Mouse (Mus musculus) thymus, adult 2 months (tissue): Measurements from ENCODE around the gene Oaz3. TPM values are rescaled to one million over a fixed set of nuclear protein-coding genes. Genes with fewer than 3 reads are reported as not detected.
A peak's percentile ranks its signal among the peaks of the same experiment; 100 is the strongest.

Experiments used
- DNase-seq: peaks from one replicate; pipeline ENCODE4 v3.0.0; 2021
- H3K27ac ChIP-seq: fragments of 200-500 bp; 2 replicates; pipeline ENCODE4 v1.5.1; 2012; ENCODE audit warnings: low read length, control low read depth; ENCODE audit not compliant: control insufficient read depth, insufficient read depth
- H3K27me3 ChIP-seq: fragments of 200-500 bp; 2 replicates; pipeline ENCODE4 v1.6.1; 2012; ENCODE audit warnings: mild to moderate bottlenecking, low read length, moderate library complexity, mixed read lengths; ENCODE audit not compliant: control insufficient read depth, insufficient read depth
- H3K36me3 ChIP-seq: fragments of 200-500 bp; 2 replicates; pipeline ENCODE4 v1.6.1; 2012; ENCODE audit warnings: mild to moderate bottlenecking, low read length, moderate library complexity; ENCODE audit not compliant: control insufficient read depth, insufficient read depth
- H3K4me1 ChIP-seq: fragments of 200-500 bp; replicated peaks from 2 replicates; pipeline ENCODE4 v1.6.1; 2012; ENCODE audit warnings: low read length; ENCODE audit not compliant: control insufficient read depth, insufficient read depth
- H3K4me3 ChIP-seq: fragments of 200-500 bp; 2 replicates; pipeline ENCODE4 v1.5.1; 2012; ENCODE audit warnings: mild to moderate bottlenecking, low read length, control low read depth, moderate library complexity; ENCODE audit not compliant: control insufficient read depth, insufficient read depth
- CTCF ChIP-seq: fragments of 200-500 bp; IDR thresholded peaks from 2 replicates; pipeline ENCODE4 v1.5.1; 2012; ENCODE audit warnings: mild to moderate bottlenecking, control low read depth, low read length, moderate library complexity, borderline replicate concordance; ENCODE audit not compliant: control insufficient read depth, poor library complexity, insufficient read depth; ENCODE audit errors: extremely low read depth
- POLR2A ChIP-seq: fragments of 200-500 bp; IDR thresholded peaks from 2 replicates; pipeline ENCODE4 v1.6.1; 2012; ENCODE audit warnings: mild to moderate bottlenecking, low read length, control low read depth, moderate library complexity; ENCODE audit not compliant: control insufficient read depth, poor library complexity, insufficient read depth; ENCODE audit errors: extremely low read depth
- WGBS: fragments of 180-500 bp; shearing (Covaris S2); methylation state at CpG from one replicate; pipeline ENCODE4 v1.1.7; 2018; 5-methylcytosine and 5-hydroxymethylcytosine counted together
- polyA plus RNA-seq: library from polyadenylated mRNA; depleted of rRNA; stranded (reverse); fragments of >200 nt; gene quantifications from 2 replicates; pipeline ENCODE4 v1.2.3, GENCODE M21; 2012

The Oaz3 gene
- polyA plus RNA-seq, 1 experiment: 0.71 TPM

DNA sequence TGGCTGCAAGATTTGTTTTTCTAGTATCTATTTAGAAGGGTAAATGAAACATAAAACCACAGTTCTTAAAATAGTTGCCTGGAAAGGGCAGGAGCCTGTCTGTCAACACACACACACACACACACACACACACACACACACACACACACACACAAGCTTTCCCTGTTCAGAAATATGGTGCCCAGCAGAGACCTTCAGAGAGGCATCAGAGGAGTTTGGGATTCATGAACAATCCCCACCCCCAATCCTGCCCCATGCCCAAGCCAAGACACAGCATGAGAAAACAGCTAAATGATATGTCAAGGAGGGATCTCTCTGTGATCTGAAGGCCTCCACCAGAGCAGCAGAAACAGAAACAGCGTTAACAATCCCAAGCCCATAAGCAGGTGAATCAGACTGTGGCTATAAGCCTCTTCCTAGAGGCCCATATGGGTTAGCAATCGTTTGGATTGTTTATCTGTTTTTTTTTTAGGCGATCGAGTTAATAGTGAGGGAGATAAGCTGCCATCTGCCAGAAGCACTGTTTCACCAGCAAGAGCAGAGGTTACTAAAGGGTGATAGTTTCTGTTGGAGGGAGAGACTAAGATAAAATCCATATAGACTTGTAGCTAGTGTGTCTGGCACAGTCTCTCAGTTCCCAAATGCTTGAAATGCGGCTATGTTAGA, 30.0 kb upstream of the Oaz3 start:
- H3K36me3 ChIP-seq: no peaks in the 10 kb centered on the region
- H3K4me1 ChIP-seq: no peaks in the 10 kb centered on the region
- 78% methylated on average over 5 of the region's 5 CpGs for WGBS
- DNase-seq: no peak
- H3K27me3 ChIP-seq: peaks cover 5% of the 10 kb centered on the region; the same call in 1 of the 2 replicates
- H3K27ac ChIP-seq: no peak overlapping the region
- TF ChIP-seq CTCF (no peak), POLR2A (no peak)
- H3K4me3 ChIP-seq: no peak overlapping the region

DNA sequence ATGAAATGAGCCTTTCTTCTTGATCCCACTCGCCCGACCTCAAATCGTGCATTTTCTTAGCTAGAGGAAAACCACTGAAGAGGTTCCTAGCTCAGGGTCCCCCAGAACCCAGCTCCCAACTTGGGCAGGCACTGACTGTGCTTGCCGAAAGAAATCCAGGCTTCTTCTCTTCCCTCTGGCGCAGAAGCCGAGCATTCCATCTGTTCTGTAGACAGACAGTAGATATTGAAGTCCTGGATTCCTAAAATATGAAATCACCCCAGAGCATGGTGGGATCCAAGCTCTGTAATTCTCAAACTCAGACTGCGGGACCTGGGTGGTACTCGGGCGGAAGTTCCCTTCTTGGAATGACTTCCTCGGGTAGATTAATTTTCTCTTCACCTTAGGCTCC, 29.4 kb upstream of the Oaz3 start:
- DNase-seq: no peak
- H3K4me1 ChIP-seq: no peaks in the 10 kb centered on the region
- peak overlapping the region; percentile 31; the same call in 1 of the 2 replicates for H3K27ac ChIP-seq
- H3K36me3 ChIP-seq: no peaks in the 10 kb centered on the region
- WGBS: 72% methylated on average over 10 of the region's 10 CpGs
- no peaks in the 10 kb centered on the region; the same call in 1 of the 2 replicates for H3K27me3 ChIP-seq
- no peak overlapping the region for H3K4me3 ChIP-seq
- no peak for TF ChIP-seq CTCF
- no peak for TF ChIP-seq POLR2A

DNA sequence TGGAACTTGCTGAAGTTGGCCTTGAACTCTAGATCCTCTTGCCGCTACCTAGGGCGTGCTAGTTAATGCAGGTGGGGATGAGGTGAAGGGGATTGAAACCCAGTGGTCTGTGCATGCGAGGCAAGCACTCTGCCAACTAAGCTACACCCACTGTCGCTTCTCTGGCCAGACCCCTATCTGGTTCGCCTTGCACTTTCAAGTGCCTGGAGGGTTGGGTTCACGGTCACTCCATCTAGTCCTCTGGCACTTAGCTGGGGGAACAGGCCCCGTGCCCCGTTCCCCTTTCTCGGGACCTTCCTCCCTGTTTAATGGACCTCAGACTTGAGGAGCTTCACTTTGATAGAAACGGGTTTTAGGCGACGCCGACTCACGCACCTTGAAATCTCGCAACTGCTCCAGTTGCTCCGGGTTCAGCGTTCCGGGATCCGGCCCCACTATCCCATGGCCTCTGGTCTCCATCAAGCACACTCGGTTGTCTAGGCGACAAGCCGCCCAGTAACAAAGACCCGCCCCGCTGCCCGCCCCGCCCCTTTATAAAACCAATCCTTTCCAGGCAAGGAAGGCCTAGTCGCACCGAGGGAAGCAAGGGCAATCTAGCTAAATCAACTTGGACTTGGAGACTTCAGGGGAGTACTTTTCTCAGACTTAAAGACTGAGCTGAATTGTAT, 28.9 kb upstream of the Oaz3 start:
- Histone ChIP-seq H3K36me3 (no peaks in the 10 kb centered on the region), H3K4me3 (no peak overlapping the region), H3K27ac (peak overlapping the region; percentile 31; the same call in 1 of the 2 replicates), H3K27me3 (no peaks in the 10 kb centered on the region; the same call in 1 of the 2 replicates), H3K4me1 (no peaks in the 10 kb centered on the region)
- no peak for DNase-seq
- TF ChIP-seq CTCF (no peak), POLR2A (no peak)
- WGBS: 41% methylated on average over 28 of the region's 28 CpGs

DNA sequence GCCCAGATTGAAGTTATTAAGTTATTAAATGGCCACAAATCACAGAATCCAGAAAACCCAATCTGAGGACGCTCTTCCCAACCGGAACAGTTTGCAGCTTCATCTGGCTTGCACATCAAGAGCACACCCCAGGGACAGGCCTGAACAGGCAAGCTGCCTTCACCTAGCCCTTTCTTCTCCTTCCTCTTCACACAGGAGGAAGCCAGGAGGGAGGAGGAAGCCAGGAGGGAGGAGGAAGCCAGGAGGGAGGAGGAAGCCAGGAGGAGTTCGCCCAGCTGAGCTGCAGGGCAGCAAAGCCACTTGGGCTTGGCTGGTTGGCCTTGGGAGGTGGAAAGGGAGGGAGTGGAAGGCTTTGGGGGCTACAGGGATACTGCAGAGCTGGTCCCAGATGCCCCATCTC, 25.2 kb upstream of the Oaz3 start:
- H3K4me1 ChIP-seq: no peaks in the 10 kb centered on the region
- WGBS: 52% methylated on average over 3 of the region's 3 CpGs
- no peak overlapping the region for H3K27ac ChIP-seq

DNA sequence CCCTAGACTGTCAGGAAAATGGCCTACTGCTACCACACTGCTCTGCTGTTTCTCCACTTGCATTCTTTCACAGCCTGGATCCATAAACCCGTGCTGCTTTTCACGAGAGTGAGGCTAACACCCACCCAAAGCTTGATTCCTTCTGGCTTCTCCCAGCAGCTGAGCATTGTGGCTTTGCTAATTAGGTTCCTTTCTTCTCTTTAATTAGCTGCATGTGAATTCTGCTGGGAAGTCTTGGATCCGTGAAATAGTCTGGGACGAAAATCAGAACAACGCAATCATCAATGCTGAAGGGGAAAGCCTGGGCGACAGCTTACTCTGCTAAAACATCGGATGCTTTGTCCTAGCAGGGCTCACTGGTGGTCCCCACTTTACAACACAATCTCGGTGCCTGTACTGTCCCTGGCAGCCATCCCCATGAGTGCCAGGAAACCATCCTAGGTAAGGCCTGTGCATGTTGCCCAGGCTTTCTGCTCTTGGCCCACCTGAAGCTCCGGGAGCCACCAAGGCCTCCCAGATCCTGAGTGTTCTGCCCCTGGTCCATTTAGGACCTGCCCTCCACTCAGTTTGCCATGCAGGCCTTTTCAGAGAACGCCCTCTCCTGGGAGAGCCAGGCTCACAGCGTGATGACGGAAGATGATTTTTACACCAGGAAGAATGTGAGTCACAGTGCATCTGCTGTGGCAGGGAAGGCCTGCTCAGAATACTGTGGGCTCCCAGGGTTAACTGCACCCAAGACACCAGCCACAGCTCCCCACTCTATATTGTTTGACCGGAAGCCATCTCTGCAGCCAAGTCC, 22.1 kb upstream of the Oaz3 start:
- 94% methylated on average over 13 of the region's 13 CpGs for WGBS
- Histone ChIP-seq H3K36me3 (no peaks in the 10 kb centered on the region), H3K27ac (no peak overlapping the region), H3K27me3 (no peaks in the 10 kb centered on the region), H3K4me3 (no peak overlapping the region), H3K4me1 (no peaks in the 10 kb centered on the region)
- no peak for DNase-seq
- no peak for TF ChIP-seq CTCF
- no peak for TF ChIP-seq POLR2A

More for the DNA sequence above, 25.2 kb upstream of the Oaz3 start:
- no peaks in the 10 kb centered on the region for H3K36me3 ChIP-seq
- TF ChIP-seq POLR2A (no peak), CTCF (no peak)
- H3K27me3 ChIP-seq: no peaks in the 10 kb centered on the region; the same call in 1 of the 2 replicates
- no peak overlapping the region for H3K4me3 ChIP-seq
- DNase-seq: no peak

DNA sequence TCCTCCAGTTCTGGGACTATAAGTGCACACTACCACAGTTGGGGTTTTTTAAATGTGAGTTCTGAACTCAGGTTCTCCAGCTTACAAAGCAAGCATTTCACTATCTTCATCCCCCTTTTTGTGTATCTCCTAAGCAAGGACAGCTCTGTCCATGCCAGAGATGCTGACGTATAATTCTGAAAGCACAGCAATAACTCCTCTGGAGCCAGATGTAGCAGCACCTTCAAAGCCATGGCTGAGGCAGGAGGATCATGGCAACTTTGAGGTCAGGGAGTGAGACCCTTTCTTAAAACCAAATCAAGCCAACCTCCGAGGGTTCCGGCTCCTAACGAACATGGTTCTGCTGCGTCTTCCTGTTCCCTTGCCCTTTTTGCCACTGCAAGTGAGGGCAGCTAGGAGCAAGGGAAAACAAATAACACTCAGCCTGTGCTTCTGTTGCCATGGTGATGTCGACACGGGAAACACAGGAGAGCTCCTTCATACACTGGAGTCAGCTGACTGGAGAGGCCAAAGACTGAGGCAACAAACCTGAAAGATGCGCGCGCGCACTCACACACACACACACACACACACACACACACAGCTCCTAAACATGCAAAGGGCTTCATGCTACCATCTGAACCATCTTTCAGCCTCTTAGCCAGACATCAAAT, 20.3 kb upstream of the Oaz3 start:
- DNase-seq: no peak
- Histone ChIP-seq H3K4me1 (no peaks in the 10 kb centered on the region), H3K27ac (no peak overlapping the region), H3K27me3 (no peaks in the 10 kb centered on the region), H3K36me3 (no peaks in the 10 kb centered on the region), H3K4me3 (no peak overlapping the region)
- TF ChIP-seq CTCF (no peak), POLR2A (no peak)
- WGBS: 81% methylated on average over 11 of the region's 11 CpGs
